Mouse (Mus musculus) thymus, adult 2 months (tissue): ENCODE data around the gene Zfp335.

Source experiments
- CTCF ChIP-seq: fragments of 200-500 bp; IDR thresholded peaks from 2 replicates; pipeline ENCODE4 v1.5.1; 2012; ENCODE audit warnings: mild to moderate bottlenecking, control low read depth, low read length, moderate library complexity, borderline replicate concordance; ENCODE audit not compliant: control insufficient read depth, poor library complexity, insufficient read depth; ENCODE audit errors: extremely low read depth
- POLR2A ChIP-seq: fragments of 200-500 bp; IDR thresholded peaks from 2 replicates; pipeline ENCODE4 v1.6.1; 2012; ENCODE audit warnings: mild to moderate bottlenecking, low read length, control low read depth, moderate library complexity; ENCODE audit not compliant: control insufficient read depth, poor library complexity, insufficient read depth; ENCODE audit errors: extremely low read depth

DNA sequence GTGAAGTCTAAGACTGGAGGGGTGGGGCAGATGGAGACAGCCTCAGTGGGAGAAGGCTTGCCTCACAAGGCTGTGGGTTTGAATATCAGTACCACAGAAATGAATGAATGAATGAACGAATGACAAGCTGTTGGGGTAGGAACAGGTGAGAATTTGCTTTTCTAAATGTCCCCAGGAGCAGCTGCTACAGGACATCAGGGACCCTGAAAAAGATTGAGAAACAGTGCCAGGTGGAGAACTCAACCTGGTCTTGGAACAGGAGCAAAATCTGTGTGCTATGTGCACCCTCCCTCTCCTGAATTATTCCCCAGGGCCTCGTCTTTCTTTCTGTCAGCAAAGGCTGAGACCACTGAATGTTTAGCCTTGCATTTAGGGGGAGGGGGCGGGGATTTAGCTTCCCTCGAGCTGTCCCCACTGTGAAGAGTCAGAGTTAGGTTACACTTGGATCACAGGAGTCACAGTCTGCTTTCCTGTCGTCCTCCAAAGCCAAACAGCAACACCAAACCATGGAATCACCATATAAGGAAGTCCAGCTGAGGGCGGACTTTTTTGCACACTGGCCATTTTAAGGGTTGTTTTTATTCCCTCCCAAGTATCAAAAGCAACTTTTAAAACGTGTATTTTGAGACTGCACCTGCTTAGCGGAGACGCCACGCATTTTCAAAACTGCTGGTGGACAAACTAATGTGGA is 28.7 kb upstream of the Zfp335 start, which contains the start of gene Mmp9:
- TF ChIP-seq POLR2A (no peak), CTCF (no peak)
